Mouse (Mus musculus) lung, embryonic 15.5 days (tissue): Measurements from ENCODE around the gene Figla. TPM values are rescaled to one million over a fixed set of nuclear protein-coding genes. Genes with fewer than 3 reads are reported as not detected.

ENCODE experiments used
- polyA plus RNA-seq: library from polyadenylated mRNA; unstranded; fragments of >200 nt; fragmentation: Nextera tagmentation; extraction: Ambion mirVana; gene quantifications from 2 replicates; pipeline ENCODE4 v1.2.1, GENCODE M21; 2015

Figla gene
- polyA plus RNA-seq, 1 experiment from 2014 or later: not detected

Other genes starting within 250 kb of the Figla start
- gene Nat8f6, start 195.2 kb upstream of the Figla start, polyA plus RNA-seq: not detected in 2 replicates
- gene Nat8f5, start 195.2 kb upstream of the Figla start, polyA plus RNA-seq: not detected in 2 replicates
- gene Nat8, start 184.1 kb upstream of the Figla start, polyA plus RNA-seq: not detected in 2 replicates
- gene Nat8f2, start 147.0 kb upstream of the Figla start, polyA plus RNA-seq: 0.07 TPM in 1 of 2 replicates, not detected in the other
- 4.9 and 5.1 TPM in 2 replicates for gene Nat8f4, start 111.3 kb upstream of the Figla start, polyA plus RNA-seq
- gene Tprkb, start 104.3 kb upstream of the Figla start, polyA plus RNA-seq: 26.5 and 29.9 TPM in 2 replicates
- gene Nat8f1, start 100.5 kb upstream of the Figla start, polyA plus RNA-seq: 4.6 and 6.0 TPM in 2 replicates
- 38.4 and 41.3 TPM in 2 replicates for gene Dusp11, start 54.5 kb upstream of the Figla start, polyA plus RNA-seq
- gene Add2, start 12.5 kb downstream of the Figla start, polyA plus RNA-seq: 2.9 and 3.5 TPM in 2 replicates
- gene Tgfa, start 179.1 kb downstream of the Figla start, polyA plus RNA-seq: 4.1 and 4.2 TPM in 2 replicates